Mouse (Mus musculus) embryonic facial prominence, embryonic 10.5 days (tissue): Measurements from ENCODE around the gene Hoxa13. TPM values are rescaled to one million over a fixed set of nuclear protein-coding genes. Genes with fewer than 3 reads are reported as not detected.

Experiments
- DNase-seq: peaks from one replicate; pipeline ENCODE4 v3.0.0-alpha.2; 2017; ENCODE audit warnings: low spot score
- H3K27ac ChIP-seq: fragments of 300-500 bp; sonication (generic); replicated peaks from 2 replicates; pipeline ENCODE4 v1.5.1; 2016; ENCODE audit warnings: mild to moderate bottlenecking
- H3K27me3 ChIP-seq: fragments of 300-500 bp; sonication (generic); replicated peaks from 2 replicates; pipeline ENCODE4 v1.6.1; 2016; ENCODE audit warnings: low read depth, mild to moderate bottlenecking; ENCODE audit not compliant: poor library complexity, severe bottlenecking
- H3K36me3 ChIP-seq: fragments of 300-500 bp; sonication (generic); replicated peaks from 2 replicates; pipeline ENCODE4 v1.6.1; 2016; ENCODE audit warnings: mild to moderate bottlenecking, moderate library complexity
- H3K4me1 ChIP-seq: fragments of 300-500 bp; sonication (generic); 2 replicates; pipeline ENCODE4 v1.6.1; 2016
- H3K4me3 ChIP-seq: fragments of 300-500 bp; sonication (generic); 2 replicates; pipeline ENCODE4 v1.5.1; 2016; ENCODE audit warnings: mild to moderate bottlenecking, moderate library complexity
- H3K9me3 ChIP-seq: fragments of 300-500 bp; sonication (generic); 2 replicates; pipeline ENCODE4 v1.6.1; 2016; ENCODE audit warnings: mild to moderate bottlenecking
- WGBS: fragments of 180-500 bp; shearing (Covaris S2); methylation state at CpG from one replicate; pipeline ENCODE4 v1.1.7; 2016; 5-methylcytosine and 5-hydroxymethylcytosine counted together
- polyA plus RNA-seq: library from polyadenylated mRNA; unstranded; fragments of >200 nt; fragmentation: Nextera tagmentation; extraction: Ambion mirVana; gene quantifications from 2 replicates; pipeline ENCODE4 v1.2.1, GENCODE M21; 2016

The Hoxa13 gene
- polyA plus RNA-seq, 1 experiment from 2014 or later: not detected

- Histone ChIP-seq H3K4me3 (no peak overlapping the region), H3K9me3 (no peaks in the 10 kb centered on the region), H3K27ac (no peak overlapping the region), H3K36me3 (no peaks in the 10 kb centered on the region), H3K4me1 (peaks cover 22% of the 10 kb centered on the region), H3K27me3 (peaks cover 100% of the 10 kb centered on the region)
- WGBS: 10% methylated on average over 32 of the region's 32 CpGs
- peak; percentile 67 for DNase-seq
Observed at GRCm38 (mm10) chr6:52220003-52220864, 40.4 kb downstream of the Hoxa13 start.

GRCm38 (mm10) chr6:52219234-52219942 lies 41.3 kb downstream of the Hoxa13 start:
- no peak for DNase-seq
- Histone ChIP-seq H3K36me3 (no peaks in the 10 kb centered on the region), H3K27me3 (peaks cover 100% of the 10 kb centered on the region), H3K4me3 (no peak overlapping the region), H3K4me1 (peaks cover 22% of the 10 kb centered on the region), H3K9me3 (no peaks in the 10 kb centered on the region), H3K27ac (no peak overlapping the region)
- 19% methylated on average over 9 of the region's 9 CpGs for WGBS

DNA sequence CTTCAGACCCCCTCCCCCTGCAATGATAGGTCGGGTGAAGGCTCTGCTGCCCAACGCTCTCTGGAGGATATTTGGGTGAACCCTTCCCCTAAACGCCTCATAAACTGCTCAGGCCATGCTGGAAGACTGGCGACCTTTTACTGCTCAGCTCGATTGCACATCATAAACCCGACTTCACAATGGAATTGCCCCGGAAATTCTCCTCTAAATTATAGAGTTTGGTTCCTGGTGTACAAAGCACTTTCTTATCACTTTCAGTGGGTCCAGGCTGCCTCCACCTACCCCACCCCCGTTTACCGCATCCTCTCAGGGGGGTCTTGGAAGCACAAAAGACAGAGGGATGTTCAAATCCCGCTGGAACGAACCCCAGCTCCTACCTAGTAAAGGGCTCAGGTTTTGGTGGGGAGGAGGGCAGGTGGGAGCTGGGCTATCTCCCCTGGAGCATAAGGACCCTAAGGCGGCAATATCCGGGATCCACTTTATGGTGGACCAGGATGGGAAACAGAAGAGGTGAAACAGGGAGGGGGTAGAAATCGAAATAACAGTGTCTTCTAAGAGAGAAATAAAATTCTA lies 42.0 kb downstream of the Hoxa13 start:
- Histone ChIP-seq H3K9me3 (no peaks in the 10 kb centered on the region), H3K4me3 (no peak overlapping the region), H3K4me1 (peaks cover 22% of the 10 kb centered on the region), H3K27me3 (peaks cover 100% of the 10 kb centered on the region), H3K36me3 (no peaks in the 10 kb centered on the region), H3K27ac (no peak overlapping the region)
- WGBS: 8% methylated on average over 14 of the region's 14 CpGs
- no peak for DNase-seq

- no peak overlapping the region for H3K27ac ChIP-seq
- H3K9me3 ChIP-seq: no peaks in the 10 kb centered on the region
- H3K4me1 ChIP-seq: peaks cover 23% of the 10 kb centered on the region
- no peak for DNase-seq
- peaks cover 100% of the 10 kb centered on the region for H3K27me3 ChIP-seq
- no peaks in the 10 kb centered on the region for H3K36me3 ChIP-seq
- H3K4me3 ChIP-seq: peak overlapping the region; percentile 43
- WGBS: 4% methylated on average over 23 of the region's 23 CpGs
Observed at GRCm38 (mm10) chr6:52217895-52218642, 42.6 kb downstream of the Hoxa13 start.

GRCm38 (mm10) chr6:52217459-52217768 lies 43.3 kb downstream of the Hoxa13 start:
- no peak overlapping the region for H3K27ac ChIP-seq
- DNase-seq: peak; percentile 87
- H3K4me1 ChIP-seq: peaks cover 25% of the 10 kb centered on the region
- H3K4me3 ChIP-seq: peak overlapping the region; percentile 43
- H3K27me3 ChIP-seq: peaks cover 100% of the 10 kb centered on the region
- no peaks in the 10 kb centered on the region for H3K9me3 ChIP-seq
- H3K36me3 ChIP-seq: no peaks in the 10 kb centered on the region
- 0% methylated on average over 25 of the region's 25 CpGs for whole genome bisulfite sequencing

- no peaks in the 10 kb centered on the region for H3K36me3 ChIP-seq
- H3K27me3 ChIP-seq: peaks cover 100% of the 10 kb centered on the region
- peaks cover 25% of the 10 kb centered on the region for H3K4me1 ChIP-seq
- no peak for DNase-seq
- H3K4me3 ChIP-seq: peak overlapping the region; percentile 43
- WGBS: 2% methylated on average over 60 of the region's 60 CpGs
- H3K27ac ChIP-seq: no peak overlapping the region
- no peaks in the 10 kb centered on the region for H3K9me3 ChIP-seq
Observed at GRCm38 (mm10) chr6:52216691-52217458, 43.8 kb downstream of the Hoxa13 start.

GRCm38 (mm10) chr6:52215771-52216535 lies 44.7 kb downstream of the Hoxa13 start:
- Histone ChIP-seq H3K36me3 (no peaks in the 10 kb centered on the region), H3K27me3 (peaks cover 100% of the 10 kb centered on the region), H3K4me3 (no peak overlapping the region; the same call in 1 of the 2 replicates), H3K4me1 (peaks cover 17% of the 10 kb centered on the region), H3K9me3 (no peaks in the 10 kb centered on the region), H3K27ac (no peak overlapping the region)
- under 1% methylated on average over 30 of the region's 30 CpGs for WGBS
- no peak for DNase-seq

DNA sequence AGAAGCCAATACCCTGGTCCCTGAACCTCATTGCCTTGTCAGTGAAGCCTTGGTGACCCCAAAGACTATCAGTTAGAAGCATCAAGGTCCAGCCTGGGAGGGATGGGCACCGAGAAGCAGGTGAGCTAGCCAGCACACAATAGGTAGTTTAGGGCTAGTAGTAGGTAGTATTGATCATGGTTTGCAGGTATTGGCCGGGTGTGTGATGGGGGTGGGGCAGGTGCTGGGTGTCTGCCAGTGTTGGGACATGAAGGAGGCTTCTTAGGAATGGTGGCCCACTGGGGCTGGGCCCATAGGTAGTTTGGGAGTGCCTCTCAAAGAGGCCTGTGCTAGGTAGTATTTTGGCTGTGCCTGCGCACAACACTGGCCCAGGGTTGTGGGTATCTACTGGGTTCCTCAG lies 45.6 kb downstream of the Hoxa13 start:
- Histone ChIP-seq H3K4me1 (peaks cover 17% of the 10 kb centered on the region), H3K27ac (no peak overlapping the region), H3K36me3 (no peaks in the 10 kb centered on the region), H3K9me3 (no peaks in the 10 kb centered on the region), H3K27me3 (peaks cover 100% of the 10 kb centered on the region), H3K4me3 (no peak overlapping the region)
- WGBS: 8% methylated on average over 3 of the region's 3 CpGs
- DNase-seq: no peak

GRCm38 (mm10) chr6:52214271-52214670 lies 46.4 kb downstream of the Hoxa13 start:
- DNase-seq: no peak
- peaks cover 17% of the 10 kb centered on the region for H3K4me1 ChIP-seq
- H3K27me3 ChIP-seq: peaks cover 100% of the 10 kb centered on the region
- 10% methylated on average over 5 of the region's 5 CpGs for whole genome bisulfite sequencing
- H3K27ac ChIP-seq: no peak overlapping the region
- H3K36me3 ChIP-seq: no peaks in the 10 kb centered on the region
- no peak overlapping the region for H3K4me3 ChIP-seq
- no peaks in the 10 kb centered on the region for H3K9me3 ChIP-seq

- no peaks in the 10 kb centered on the region for H3K36me3 ChIP-seq
- H3K4me3 ChIP-seq: peak within 1 kb of the TSS; percentile 9; the same call in 1 of the 2 replicates
- peaks cover 100% of the 10 kb centered on the region for H3K27me3 ChIP-seq
- H3K9me3 ChIP-seq: no peaks in the 10 kb centered on the region
- WGBS: 2% methylated on average over 38 of the region's 38 CpGs
- no peak for DNase-seq
- H3K27ac ChIP-seq: no peak within 1 kb of the TSS
- peaks cover 22% of the 10 kb centered on the region for H3K4me1 ChIP-seq
Observed at GRCm38 (mm10) chr6:52213119-52213986, 47.3 kb downstream of the Hoxa13 start, which contains the start of the genes Hoxa3 and Gm28308. Gene Hoxa3 (minus strand): TSS chr6:52213336. Gene Gm28308 (minus strand): TSS chr6:52213339.
